Mouse (Mus musculus): ENCODE measurements at regions not wholly inside any gene's neighbourhood (a gene's known extent, or its start where the extent isn't known, plus 50 kb on each side); places are given as distances from the start of the nearest gene placed in this dataset.

GRCm38 (mm10) chr14:76749178-76749577 is 192.5 kb upstream of the Serp2 start:
- TF ChIP-seq CTCF (IDR thresholded peaks at IDR 0.05; ENCODE audit: low read depth) (no peak), EP300 (IDR thresholded peaks at IDR 0.05; ENCODE audit: low read depth) (no peak)

Measured in liver, embryonic 14.5 days (tissue).